Comparison of ENCODE assay signal across 18 mouse cellular contexts in genomic region chr10:105539697-105540096, GRCm38 (mm10). TPM values are rescaled to one million over a fixed set of nuclear protein-coding genes. Genes with fewer than 3 reads are reported as not detected.
DNase-seq lines count a peak whose midpoint lies in the region; ATAC-seq lines count a peak whose summit lies in the region.
"Had no signal": no experiment of that assay in that cellular context is flagged by ENCODE, and none has a peak within 500 bp of the region (broad histone marks: within the 10 kb centered on the region; RNA-seq: fewer than 3 reads in every experiment).

No protein-coding gene starts in this region.

- no peak overlapping the region for H3K4me2 ChIP-seq in midbrain, embryonic 11.5 days
- no peak overlapping the region; the same call in 1 of the 2 replicates for H3K4me2 ChIP-seq in midbrain, embryonic 15.5 days
- H3K4me2 ChIP-seq: embryonic facial prominence, embryonic 13.5 days; forebrain, embryonic 13.5 days; heart, embryonic 12.5 days; hindbrain, embryonic 15.5 days had no signal

- no peak overlapping the region for H3K9ac ChIP-seq in midbrain, embryonic 11.5 days (ENCODE audit: low read length)
- H3K9ac ChIP-seq in midbrain, embryonic 15.5 days: no peak overlapping the region
- H3K9ac ChIP-seq: embryonic facial prominence, embryonic 13.5 days; forebrain, embryonic 13.5 days; heart, embryonic 12.5 days; hindbrain, embryonic 15.5 days had no signal

- ATAC-seq in frontal cortex, adult (ENCODE audit: low TSS enrichment): peak; percentile 44
- ATAC-seq in midbrain, embryonic 11.5 days (ENCODE audit: low FRiP score): 0 out of 2 replicates have a peak, but pooled peaks have one; percentile 44
- peak; percentile 65 for ATAC-seq in midbrain, embryonic 15.5 days (replicated peaks)
- ATAC-seq: activated CD4-positive, CD25-positive, alpha-beta regulatory T cell, adult 4 months; forebrain, embryonic 13.5 days; inflammation-experienced regulatory T-cells, adult 6 months; Patski had no signal

- H3K9me3 ChIP-seq in midbrain, embryonic 11.5 days (ENCODE audit: control insufficient read depth, low read length): no peaks in the 10 kb centered on the region
- H3K9me3 ChIP-seq in midbrain, embryonic 15.5 days: no peaks in the 10 kb centered on the region
- H3K9me3 ChIP-seq: embryonic facial prominence, embryonic 13.5 days; forebrain, embryonic 13.5 days; heart, embryonic 12.5 days; hindbrain, embryonic 10.5 days; hindbrain, embryonic 15.5 days had no signal

- peaks cover 7% of the 10 kb centered on the region; the same call in 1 of the 2 replicates for H3K4me1 ChIP-seq in midbrain, embryonic 11.5 days (ENCODE audit: control insufficient read depth, insufficient read depth, low read length)
- peaks cover 8% of the 10 kb centered on the region; the same call in 1 of the 2 replicates for H3K4me1 ChIP-seq in midbrain, embryonic 15.5 days
- H3K4me1 ChIP-seq: heart, embryonic 12.5 days; hindbrain, embryonic 15.5 days had no signal

- DNase-seq in frontal cortex, postnatal 36 days (ENCODE audit: low spot score in 2 of 2): no peak
- DNase-seq in midbrain, embryonic 11.5 days (ENCODE audit: low spot score, missing footprints): no peak
- no peak for DNase-seq in right cerebral cortex, postnatal 4 days
- DNase-seq in spleen, postnatal 14 days (ENCODE audit: low spot score in 2 of 2): no peak
- DNase-seq: adrenal gland, postnatal 14 days; cerebellum, adult 8-10 months; gastrocnemius, postnatal 25 days had no signal

- H3K36me3 ChIP-seq in midbrain, embryonic 11.5 days (ENCODE audit: control insufficient read depth, insufficient read depth, low read length): no peaks in the 10 kb centered on the region
- H3K36me3 ChIP-seq in midbrain, embryonic 15.5 days (replicated peaks): no peaks in the 10 kb centered on the region
- H3K36me3 ChIP-seq: embryonic facial prominence, embryonic 13.5 days; heart, embryonic 12.5 days; hindbrain, embryonic 10.5 days; hindbrain, embryonic 15.5 days had no signal

- H3K4me3 ChIP-seq in midbrain, embryonic 11.5 days (ENCODE audit: low read depth, low read length): no peak overlapping the region
- H3K4me3 ChIP-seq in midbrain, embryonic 15.5 days: no peak overlapping the region
- H3K4me3 ChIP-seq: embryonic facial prominence, embryonic 13.5 days; forebrain, embryonic 13.5 days; heart, embryonic 12.5 days; hindbrain, embryonic 10.5 days; hindbrain, embryonic 15.5 days had no signal

- no peaks in the 10 kb centered on the region for H3K27me3 ChIP-seq in midbrain, embryonic 11.5 days (ENCODE audit: control insufficient read depth, insufficient read depth, low read length)
- H3K27me3 ChIP-seq in midbrain, embryonic 15.5 days (replicated peaks): no peaks in the 10 kb centered on the region
- H3K27me3 ChIP-seq: CH12.LX; embryonic facial prominence, embryonic 13.5 days; forebrain, embryonic 13.5 days; heart, embryonic 12.5 days; hindbrain, embryonic 15.5 days; Patski had no signal

- 41% methylated on average over 5 of the region's 5 CpGs for WGBS in midbrain, embryonic 11.5 days
- WGBS in midbrain, embryonic 15.5 days: 17% methylated on average over 5 of the region's 5 CpGs

- no peak overlapping the region for H3K27ac ChIP-seq in midbrain, embryonic 11.5 days (ENCODE audit: low read depth, low read length)
- H3K27ac ChIP-seq in midbrain, embryonic 15.5 days: 0 out of 2 replicates have a peak overlapping the region, but pooled peaks have one; percentile 15
- H3K27ac ChIP-seq: embryonic facial prominence, embryonic 13.5 days; forebrain, embryonic 13.5 days; hindbrain, embryonic 15.5 days had no signal

RNA-seq across cellular contexts. Expression of gene Tmtc2, which starts 34.6 kb away (rescaled TPM):
- polyA plus RNA-seq in midbrain, embryonic 11.5 days (2014; fragmentation: Nextera tagmentation; extraction: Ambion mirVana): 3.7 and 6.0 TPM in 2 replicates
- 8.5 and 8.9 TPM in 2 replicates for polyA plus RNA-seq in midbrain, embryonic 15.5 days (2015; fragmentation: Nextera tagmentation; extraction: Ambion mirVana)
- polyA plus RNA-seq: activated CD4-positive, CD25-positive, alpha-beta regulatory T cell, adult 4 months had no signal
